Mouse (Mus musculus): ENCODE measurements at regions not wholly inside any gene's neighbourhood (a gene's known extent, or its start where the extent isn't known, plus 50 kb on each side); places are given as distances from the start of the nearest gene placed in this dataset.
A peak's percentile ranks its signal among the peaks of the same experiment; 100 is the strongest.

DNA sequence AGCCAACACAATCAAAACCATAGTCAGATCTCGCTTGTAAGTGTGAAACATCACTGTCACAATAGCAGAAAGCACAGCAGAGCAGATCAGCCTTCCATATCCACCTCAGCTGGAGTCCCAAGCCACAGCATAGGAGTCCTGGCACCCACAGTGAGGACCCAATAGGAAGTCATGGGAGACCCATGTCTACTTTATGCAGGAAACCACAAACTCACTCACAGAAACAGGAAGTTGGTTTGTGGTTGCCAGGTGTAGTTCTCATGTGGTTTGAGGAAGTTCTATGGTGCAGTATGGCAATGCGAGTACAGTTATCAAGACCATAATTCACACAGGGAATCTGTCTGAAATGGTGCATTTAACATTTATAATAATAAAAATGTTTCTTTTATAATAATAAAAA, 77.6 kb upstream of the Kctd3 start:
- peak; percentile 7 for DNase-seq (ENCODE audit: low read depth)

DNA sequence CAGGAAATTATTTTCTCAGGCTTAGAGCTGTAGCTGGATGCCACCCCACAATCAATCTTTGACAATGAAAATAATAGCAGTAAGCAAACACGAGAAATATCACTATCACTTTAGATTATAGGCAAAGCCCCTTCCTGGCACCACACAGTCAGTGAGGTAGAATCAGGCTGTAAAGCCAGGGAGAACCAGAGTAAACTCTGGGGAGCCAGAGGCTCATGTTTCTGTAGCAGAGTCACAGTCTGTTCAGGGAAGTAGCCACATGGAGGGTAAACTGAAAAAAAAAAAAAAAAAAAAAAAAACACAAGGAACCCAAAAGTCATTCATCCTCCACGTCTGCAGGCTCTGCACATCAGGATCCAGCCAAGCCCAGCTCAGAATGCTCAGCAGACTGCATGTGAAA, 73.6 kb upstream of the Kctd3 start:
- DNase-seq (ENCODE audit: low read depth), result no peak

DNA sequence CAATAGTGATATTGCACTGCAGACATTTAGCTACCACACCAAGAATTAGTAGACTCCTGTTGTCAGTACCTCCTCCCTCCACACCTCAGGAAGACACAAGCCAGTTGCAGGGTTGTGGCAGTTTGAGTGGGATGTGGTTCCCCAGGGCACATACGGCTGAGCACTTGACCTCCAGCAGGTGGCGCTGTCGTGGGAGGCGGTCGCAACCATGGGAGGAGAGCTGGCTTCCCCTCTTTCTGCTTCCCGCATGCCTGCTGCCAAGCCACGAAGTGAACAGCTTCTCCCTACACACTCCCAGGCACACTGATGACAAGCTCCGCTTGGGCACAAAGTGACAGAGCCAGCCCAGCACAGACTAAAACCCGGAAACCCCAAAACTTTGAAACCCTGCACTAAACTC, 73.2 kb upstream of the Kctd3 start:
- DNase-seq (ENCODE audit: low read depth), result peak; percentile 22

DNA sequence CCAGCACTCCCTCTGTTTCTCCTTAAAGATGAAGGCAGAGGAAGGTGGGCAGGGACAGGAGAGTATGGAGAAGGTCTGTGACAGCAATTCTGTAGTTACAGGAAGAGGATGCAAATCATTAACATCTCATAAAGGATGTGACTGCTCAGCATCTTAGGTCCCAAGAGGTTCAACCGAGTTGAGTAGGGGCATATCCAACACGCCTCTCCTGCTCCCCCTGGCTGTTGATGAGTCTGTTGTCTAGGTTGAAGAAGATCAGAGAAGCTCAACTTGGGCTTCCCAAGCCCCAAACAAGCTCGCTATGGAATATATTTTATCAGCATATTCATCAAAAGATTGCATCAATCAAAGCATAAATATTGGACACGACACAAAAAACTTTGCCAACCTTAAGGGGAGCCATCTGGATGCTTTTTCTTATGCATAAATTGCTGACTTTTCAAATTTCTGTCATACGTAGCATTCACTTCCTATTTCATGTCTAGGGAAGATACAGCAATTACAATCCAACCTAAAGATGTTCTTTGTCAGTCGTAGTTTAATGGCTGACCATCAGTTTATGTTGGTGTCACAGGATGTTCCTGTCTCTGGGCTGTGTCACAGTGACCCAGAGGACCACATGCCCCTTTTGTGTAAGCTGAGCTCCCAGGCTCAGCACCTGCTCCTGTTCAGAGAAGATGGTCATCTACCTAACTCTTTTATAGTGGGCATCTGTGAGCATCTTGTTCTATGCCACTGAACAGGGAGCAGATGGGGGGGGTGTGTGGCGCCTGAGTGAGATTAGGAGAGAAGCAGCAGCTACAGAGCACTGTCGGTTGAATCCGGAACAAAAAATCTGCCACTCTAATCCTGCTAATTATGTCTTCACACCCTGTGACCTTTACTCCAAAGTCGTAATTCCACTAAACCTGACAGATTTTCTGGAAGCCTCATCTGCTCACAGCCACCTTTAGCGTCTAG, 72.1 kb upstream of the Kctd3 start:
- no peak for DNase-seq (ENCODE audit: low read depth)

- no peak for DNase-seq (ENCODE audit: low read depth)
Observed at GRCm38 (mm10) chr1:189077861-189078260, 70.2 kb upstream of the Kctd3 start.

- no peak for DNase-seq (ENCODE audit: low read depth)
Observed at GRCm38 (mm10) chr1:189076276-189076675, 68.6 kb upstream of the Kctd3 start.

- DNase-seq (ENCODE audit: low read depth), result no peak
Observed at GRCm38 (mm10) chr1:189075671-189076070, 68.0 kb upstream of the Kctd3 start.

DNA sequence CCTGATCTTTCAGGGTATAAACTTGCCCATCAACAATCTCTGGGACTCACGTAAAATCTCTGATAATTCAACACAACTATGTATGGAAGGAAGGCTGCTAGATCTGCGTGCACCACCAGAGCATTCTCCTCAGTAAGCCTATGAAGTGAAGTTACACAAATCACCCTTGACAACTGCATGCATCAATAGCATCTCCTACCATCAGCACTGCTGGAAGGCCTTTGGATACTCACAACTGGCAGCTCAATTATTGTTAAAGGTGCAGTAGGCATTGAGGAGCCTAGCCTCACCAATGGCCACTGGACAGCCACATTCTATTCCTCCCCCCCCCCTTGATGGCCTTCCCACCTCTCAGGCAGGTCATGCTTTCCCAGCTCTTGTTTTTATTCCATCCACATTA, 64.9 kb upstream of the Kctd3 start:
- no peak for DNase-seq (ENCODE audit: low read depth)

GRCm38 (mm10) chr1:189068204-189068603, 60.6 kb upstream of the Kctd3 start:
- no peak for DNase-seq (ENCODE audit: low read depth)

GRCm38 (mm10) chr1:189067204-189067960, 59.7 kb upstream of the Kctd3 start:
- no peak for DNase-seq (ENCODE audit: low read depth)

GRCm38 (mm10) chr1:189066446-189067151, 59.0 kb upstream of the Kctd3 start:
- no peak for DNase-seq (ENCODE audit: low read depth)

DNA sequence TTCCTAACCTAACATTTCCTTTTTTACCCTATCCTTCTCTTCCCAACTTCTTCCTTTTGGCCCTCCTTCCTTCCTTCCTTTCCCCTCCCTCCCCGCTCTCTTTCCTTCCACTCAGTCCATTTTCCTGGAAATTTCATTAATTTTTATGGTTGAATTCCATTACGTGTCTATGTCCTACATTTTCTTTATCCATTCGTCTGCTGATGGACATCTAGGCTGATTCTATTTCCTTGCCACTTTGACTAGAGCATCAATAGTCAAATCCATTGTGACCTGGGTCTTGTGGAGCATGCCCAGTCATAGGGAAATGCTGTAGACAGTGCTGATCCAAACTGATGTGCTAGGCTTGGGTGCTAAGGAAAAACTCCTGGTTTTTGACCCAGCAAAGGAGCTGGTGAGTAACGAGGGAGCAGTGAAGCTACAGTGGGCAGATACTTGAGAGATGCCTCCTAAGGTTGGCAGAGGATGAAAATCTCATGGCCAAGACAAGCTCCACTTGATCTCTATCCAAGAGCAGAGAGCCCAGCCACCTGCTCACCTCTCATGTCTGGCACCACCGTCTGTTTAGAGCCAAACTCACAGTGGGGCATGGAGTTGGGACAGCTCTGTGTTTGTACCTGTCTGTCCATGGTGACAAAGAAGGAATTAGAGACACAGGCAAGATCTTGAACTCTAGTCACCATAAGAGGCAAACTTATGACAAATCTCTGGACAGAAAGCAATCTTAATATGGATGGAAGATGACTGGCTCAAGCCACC, 57.7 kb upstream of the Kctd3 start:
- no peak for DNase-seq (ENCODE audit: low read depth)

DNA sequence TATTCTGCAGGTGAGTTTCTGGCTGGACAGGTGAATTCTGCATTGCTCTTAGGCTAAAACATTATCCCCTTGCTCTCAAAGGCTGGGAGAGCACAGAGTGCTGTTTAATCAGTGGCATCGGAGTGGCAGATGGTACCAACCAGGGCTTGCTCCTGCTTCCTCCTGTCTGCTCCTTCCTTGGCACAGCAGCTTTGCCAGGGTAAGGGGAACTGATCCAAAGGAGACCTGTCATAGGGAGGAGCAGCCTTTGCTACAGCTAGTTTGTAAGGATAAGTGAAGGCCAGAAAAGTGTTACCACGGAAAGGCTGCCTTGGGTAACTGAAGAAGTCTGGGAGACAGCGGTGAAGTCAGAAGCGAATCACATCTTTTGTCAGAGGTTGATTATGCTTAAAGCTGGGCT, 57.0 kb upstream of the Kctd3 start:
- DNase-seq (ENCODE audit: low read depth), result no peak

DNA sequence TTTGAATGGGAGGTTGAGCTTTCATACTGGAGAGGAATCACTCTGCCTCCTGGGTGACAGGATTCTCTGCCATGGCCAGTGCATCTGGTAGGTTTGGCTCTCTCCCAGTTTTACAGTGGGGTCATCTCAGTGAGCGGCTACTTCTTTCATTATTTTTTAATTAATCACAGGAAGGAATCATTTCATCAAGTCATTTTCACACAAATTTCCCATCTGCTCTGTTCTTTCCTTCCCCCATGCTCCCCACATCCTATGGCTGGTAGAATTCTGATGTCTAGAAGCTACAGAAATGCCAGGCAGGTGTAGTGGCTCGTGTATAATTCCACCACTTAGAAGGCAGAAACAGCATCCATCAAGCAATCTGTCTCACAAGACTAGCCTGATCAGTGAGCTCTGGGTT, 56.1 kb upstream of the Kctd3 start:
- DNase-seq (ENCODE audit: low read depth), result no peak

DNA sequence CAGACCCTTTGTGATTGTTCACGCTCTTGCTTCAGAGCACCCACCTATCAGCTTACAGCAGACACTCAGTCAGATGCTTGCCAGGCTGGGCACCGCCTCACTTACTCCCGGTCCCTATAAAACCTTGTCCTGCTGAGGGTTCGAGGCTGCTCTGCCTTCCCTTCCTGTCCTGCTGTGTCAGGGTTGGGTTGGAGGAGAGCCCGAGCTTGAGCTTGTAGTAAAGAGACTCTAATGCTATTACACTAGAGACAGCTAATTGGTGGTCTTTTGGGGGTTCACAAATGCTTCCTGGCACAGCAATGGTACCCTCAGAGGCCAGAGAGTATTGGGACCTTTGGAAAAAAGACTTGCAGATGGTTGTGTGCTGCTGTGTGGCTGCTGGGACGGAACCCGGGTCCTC, 55.6 kb upstream of the Kctd3 start:
- DNase-seq (ENCODE audit: low read depth), result no peak
